Mouse (Mus musculus): Measurements from ENCODE around the gene Fam98a. TPM values are rescaled to one million over a fixed set of nuclear protein-coding genes. Genes with fewer than 3 reads are reported as not detected.
A peak's percentile ranks its signal among the peaks of the same experiment; 100 is the strongest.

Fam98a gene
- total RNA-seq, 4 experiments from 2014 or later, result 40.3 to 43.8 (median 40.8) TPM

DNA sequence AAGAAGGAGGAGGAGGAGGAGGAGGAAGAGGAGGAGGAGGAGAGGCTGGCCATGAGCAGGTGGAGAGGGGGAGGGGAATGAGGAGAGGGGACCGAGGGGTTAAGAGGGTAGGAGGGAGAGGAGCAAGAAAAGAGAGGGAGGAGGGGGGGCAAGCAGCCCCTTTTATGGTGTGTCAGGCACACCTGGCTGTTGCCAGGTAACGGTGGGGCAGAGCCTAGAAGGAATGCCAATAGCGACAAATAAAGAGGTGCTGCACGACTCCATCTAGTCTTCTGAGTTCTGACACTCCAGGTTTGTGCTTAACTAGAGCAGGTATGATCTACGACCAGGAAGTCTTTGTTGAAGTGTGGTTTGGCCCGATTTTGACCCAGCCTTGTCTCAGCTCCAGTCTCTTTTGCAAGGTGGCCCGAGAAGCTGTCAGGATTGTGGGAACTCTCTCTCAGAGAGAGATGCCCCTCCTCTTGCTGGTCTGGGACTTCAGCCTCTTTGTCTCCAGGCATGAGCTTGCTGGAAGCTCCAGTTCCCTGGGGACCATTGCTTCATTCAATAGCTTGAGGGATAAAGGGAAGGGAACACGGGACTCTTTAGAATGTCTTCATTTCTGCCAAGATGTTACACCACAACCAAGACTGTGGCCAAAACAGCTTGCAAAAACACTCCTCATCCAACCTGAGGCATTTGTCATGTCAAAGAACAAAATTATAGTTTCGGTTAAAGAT is 29.2 kb downstream of the Fam98a start:
- DNase-seq (ENCODE audit: low spot score), result peak; percentile 67

DNA sequence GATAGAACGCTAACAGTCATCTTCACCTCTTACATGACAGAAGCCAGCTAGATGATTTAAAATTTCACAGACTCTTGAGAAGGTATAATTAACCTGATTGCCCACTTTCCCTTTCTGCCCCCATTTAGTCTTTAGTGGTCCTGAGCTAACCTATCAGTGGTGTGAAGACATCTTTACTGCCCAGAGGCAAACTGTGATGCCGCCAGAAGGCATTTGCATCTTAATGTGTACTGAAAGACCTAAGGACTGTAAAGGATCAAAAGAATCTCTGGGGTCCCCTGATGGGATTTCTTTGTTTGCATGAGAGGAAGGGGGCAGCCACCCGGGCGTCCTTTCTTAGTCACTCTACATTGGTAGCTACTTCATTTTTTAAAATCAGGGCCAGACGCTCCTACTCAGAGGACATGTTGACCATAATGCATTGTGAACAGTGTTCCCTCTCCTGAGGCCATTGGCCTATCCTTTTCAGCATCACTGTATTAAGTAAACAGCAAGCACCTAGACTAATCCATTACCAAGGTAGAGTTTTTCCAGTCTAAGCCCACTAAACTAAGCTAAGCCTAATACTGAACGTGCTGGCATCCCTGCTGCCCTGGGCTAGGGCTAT is 30.4 kb downstream of the Fam98a start:
- no peak for DNase-seq (ENCODE audit: low spot score)

DNA sequence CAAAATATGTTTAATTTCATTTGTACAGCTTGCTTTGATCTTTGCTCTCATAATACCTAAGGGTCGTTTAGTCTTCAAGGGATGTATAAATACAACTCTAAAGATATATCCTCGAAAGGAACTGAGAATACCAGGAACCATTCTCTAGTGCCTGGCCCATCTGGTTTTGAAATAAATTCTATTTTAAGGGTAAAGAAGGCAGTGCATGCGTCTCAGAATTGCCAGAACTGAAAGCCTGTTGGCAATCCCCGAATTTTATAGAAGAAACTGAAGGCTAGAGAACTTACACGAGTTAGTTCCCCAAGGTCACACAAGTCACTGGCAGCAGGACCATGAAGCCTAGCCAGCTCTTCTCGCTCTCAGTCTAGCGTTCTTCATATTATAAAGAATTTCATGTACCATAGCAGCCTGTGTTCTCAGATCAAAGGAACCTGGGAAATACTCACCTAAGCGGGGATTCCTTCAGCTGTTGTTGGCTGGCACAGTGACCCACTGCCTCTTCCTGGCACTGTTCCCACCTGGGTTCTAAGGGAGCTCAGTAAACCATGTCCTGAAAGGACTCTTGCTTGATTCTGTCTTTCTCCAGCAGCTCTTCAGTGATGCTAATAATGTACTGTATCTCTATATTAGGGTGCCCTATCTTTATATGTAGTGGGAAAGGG is 32.4 kb downstream of the Fam98a start:
- no peak for DNase-seq (ENCODE audit: low spot score)

DNA sequence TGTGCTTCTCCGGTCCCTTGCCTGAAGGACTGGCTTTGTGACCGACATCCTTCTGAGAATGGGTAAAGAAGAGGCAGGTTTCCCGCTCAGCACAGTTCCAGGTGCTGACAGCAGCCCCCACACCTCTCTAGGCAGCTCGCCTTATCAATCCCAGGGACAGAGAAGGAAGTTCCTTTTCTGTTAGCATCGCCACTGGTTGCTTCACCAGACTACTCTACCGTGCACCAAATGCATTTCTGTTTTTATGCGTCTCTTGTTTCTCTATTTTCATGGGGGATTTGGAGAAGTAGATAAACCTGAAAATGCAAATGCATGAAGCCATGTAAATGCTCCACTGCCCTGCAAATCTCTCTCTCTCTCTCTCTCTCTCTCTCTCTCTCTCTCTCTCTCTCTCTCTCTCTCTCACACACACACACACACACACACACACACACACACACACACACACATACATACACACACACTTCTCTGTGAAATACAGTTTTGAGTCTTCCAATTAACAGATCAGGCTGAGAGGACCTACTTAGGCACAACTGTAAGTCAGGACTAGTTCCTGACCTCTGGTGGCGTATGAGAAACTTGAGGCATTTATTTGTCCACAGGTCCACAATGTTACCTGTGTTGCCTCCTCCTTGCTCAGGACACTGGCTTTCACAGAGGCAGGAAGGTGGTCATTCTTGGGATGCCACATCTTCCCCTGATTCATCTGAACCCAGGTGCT is 33.4 kb downstream of the Fam98a start:
- no peak for DNase-seq (ENCODE audit: low spot score)

DNA sequence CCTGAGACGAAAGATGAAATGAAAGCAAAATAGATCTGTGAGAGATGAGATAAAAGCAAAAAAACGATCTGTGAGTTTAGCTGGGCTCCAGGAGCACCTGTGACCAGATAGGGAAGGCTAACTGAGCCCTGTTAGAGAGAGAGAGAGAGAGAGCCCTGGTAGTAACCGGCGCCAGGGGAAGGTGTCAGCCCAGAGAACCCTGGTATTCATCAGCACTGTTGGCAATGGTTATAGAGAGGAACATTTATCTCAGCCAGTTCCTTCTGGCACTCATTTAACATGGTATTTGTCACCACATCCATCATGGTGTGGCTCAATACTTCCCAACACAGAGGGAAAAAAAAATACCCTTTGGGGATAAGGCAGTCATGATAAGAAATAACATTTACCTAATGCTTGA is 35.2 kb downstream of the Fam98a start:
- no peak for DNase-seq (ENCODE audit: low spot score)

DNA sequence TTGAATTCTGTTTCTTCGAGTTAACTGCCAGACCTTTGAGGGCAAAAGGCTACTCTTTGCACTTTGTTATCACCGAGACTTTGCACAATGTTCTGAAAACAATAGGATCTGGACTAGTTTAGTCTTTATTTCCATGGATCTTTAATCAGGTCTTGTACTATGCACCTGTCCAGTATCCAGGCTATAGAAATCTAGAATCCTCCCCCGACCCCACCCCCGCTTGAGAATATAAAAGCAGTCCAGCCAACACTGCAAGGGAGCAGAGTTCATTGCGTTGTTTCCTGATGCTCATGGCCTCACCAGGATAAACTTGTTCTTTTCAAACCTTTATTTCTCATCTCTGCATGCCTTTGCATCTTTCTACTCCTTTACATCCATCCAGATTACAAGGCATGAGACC is 42.5 kb downstream of the Fam98a start:
- DNase-seq (ENCODE audit: low spot score), result no peak

DNA sequence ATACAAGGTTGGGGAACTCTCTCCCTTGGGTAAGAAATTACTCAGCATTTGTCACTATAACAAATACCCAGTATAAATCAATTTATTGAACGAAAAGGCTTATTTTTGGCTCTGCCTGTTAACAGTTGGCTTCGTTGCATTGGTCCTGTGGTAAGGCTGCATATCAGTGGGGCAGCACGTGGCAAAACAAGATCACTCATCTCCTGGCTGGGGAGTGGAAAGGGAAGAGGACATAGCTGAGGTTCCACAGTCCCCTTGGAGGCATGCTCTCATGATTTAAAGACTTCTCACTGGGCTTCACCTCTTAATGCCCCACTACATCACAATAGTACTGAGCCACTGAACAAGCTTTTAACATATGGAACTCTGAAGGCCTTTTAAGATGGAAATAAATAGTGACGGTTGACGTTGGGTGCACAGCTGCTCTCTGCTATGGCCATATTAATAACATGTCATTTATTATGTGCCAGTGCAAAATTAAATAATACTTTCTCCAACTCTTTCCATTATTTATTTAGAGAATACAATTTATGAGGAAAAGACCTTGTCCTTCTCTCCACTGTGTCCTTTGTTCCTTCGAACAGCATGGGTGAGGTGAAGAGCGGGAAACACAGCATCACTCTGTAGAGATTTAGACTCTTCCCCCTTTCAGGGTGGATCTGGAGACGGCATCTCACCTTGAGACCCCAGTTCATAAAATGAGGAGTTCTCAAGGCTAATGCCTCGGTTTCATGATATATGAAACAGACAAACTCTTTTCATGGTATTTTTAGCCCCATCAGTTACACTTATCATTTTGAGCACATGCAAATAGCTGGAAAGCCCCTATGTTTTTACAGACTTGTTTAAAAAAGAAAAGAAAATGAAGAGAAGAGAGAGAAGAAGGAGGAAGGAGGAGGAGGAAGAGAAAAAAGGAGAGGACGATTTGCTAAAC is 44.8 kb downstream of the Fam98a start:
- DNase-seq (ENCODE audit: low spot score), result no peak

DNA sequence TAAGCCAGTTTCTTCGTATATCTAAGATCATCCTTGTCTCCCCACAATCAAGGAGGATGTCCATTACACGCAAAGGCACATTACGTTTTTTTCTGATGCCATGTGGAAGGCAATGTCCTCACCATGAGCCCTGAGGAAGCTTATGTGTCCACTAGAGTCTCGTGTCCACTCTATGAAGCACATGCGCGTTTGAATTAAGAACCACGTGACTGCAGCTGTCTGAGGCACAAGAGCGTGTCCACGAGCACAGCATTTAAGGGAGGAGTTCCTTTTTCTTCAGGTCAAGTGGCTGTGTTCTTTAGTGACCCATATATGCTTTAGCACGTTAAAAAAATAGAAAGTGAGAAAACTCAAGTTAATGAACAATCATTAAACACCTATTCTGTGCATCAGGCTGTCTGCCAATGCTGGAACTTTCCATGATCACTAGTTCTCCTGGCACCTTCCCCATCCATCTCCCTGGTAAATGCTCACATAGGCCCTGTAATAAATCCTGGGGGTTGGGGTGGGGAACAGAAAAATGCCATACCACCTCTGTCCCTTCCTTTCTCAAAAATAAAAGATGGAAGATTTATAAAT is 45.6 kb downstream of the Fam98a start:
- no peak for DNase-seq (ENCODE audit: low spot score)

DNA sequence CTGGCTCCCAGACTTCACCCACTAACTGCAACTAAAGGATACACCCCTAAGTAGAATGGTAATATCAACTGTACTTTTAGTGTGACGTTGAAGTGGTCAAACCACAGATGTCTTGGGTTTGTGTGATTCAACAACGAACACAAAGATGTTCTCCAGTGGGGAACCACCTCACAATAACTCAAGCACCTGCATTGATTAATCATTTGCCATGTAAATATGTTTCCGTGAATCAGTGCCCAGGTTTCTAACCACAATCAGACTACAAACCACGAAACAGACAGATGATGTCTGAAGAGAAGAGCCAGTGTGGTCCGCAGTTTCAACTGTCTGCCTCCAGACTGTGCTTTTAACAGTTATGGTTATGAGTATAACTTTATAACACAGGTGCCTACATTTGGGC is 46.7 kb downstream of the Fam98a start:
- DNase-seq (ENCODE audit: low spot score), result no peak

DNA sequence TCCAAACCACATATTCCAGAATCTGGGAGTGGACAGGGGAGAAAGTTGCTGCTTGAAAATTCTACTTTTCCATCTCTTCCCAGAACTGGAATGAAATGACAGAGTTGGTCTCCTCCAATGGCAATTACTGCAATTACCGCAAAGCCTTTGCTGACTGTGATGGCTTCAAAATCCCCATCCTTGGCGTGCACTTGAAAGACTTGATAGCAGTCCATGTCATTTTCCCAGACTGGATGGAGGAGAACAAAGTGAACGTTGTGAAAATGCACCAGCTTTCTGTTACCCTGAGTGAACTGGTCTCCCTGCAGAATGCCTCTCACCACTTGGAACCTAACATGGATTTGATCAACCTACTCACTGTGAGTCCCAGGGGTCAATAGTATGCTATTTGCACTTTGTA is 48.7 kb downstream of the Fam98a start:
- no peak for DNase-seq (ENCODE audit: low spot score)

DNA sequence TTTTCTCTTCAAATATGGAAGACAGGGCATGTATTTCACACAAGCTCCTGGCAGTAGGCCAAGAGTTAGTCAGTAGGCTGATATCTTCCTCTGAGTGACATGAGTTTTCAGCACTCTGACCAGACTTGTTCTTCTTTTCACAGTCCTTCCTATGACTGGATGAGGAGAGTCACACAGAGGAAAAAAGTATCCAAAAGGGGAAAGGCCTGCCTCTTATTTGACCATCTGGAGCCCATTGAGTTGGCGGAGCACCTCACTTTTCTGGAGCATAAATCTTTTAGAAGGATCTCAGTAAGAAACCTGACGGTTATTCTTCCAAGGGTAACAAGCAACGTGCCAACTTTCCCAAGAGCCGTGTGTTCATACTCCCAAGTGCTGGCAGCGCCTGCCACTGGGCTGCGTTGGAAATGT is 53.5 kb downstream of the Fam98a start:
- DNase-seq (ENCODE audit: low spot score), result peak; percentile 22

DNA sequence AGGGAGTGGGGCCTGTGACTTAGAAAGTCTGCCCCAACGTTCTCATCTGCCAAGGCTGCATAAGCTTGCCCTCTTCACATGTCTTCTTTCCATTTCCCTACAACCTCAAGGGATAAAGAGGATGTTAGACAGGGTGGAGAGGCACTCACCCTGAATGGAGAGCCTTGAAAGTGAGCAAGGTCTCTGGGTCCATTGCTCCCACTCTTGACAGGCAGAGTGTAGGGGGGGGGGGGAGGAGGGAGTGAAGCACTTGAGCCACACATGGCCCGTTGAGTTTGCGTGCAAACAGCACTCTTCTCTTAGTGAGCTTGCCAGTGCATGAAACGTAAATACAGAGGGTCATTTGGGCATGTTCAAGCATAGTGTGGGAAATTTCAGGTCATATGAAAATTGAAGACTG is 56.5 kb downstream of the Fam98a start:
- DNase-seq (ENCODE audit: low spot score), result no peak

Other genes starting within 250 kb of the Fam98a start
- 10 to 100 TPM; 19.3 to 34.3 (median 30.2) TPM for gene Rasgrp3, start 116.0 kb downstream of the Fam98a start, total RNA-seq (2022)

All from heart, adult 8-10 months (tissue).